Mouse (Mus musculus) hindbrain, embryonic 12.5 days (tissue): ENCODE measurements around the gene Map2k2. TPM values are rescaled to one million over a fixed set of nuclear protein-coding genes. Genes with fewer than 3 reads are reported as not detected.
A peak's percentile ranks its signal among the peaks of the same experiment; 100 is the strongest.

Source experiments
- ATAC-seq: fragments of 200-750 bp; cut with Nextera tagmentation; 2 replicates; pipeline ENCODE4 v1.8.0; 2017; ENCODE audit warnings: moderate TSS enrichment; ENCODE audit not compliant: low FRiP score
- H3K27ac ChIP-seq: fragments of 300-500 bp; sonication (generic); 2 replicates; pipeline ENCODE4 v1.5.1; 2016; ENCODE audit warnings: mild to moderate bottlenecking
- H3K27me3 ChIP-seq: fragments of 300-500 bp; sonication (generic); 2 replicates; pipeline ENCODE4 v1.6.1; 2016; ENCODE audit warnings: mild to moderate bottlenecking
- H3K36me3 ChIP-seq: fragments of 300-500 bp; sonication (generic); 2 replicates; pipeline ENCODE4 v1.6.1; 2016; ENCODE audit warnings: mild to moderate bottlenecking
- H3K4me1 ChIP-seq: fragments of 300-500 bp; sonication (generic); 2 replicates; pipeline ENCODE4 v1.6.1; 2016
- H3K4me2 ChIP-seq: fragments of 300-500 bp; sonication (generic); replicated peaks from 2 replicates; pipeline ENCODE4 v1.6.1; 2016; ENCODE audit warnings: mild to moderate bottlenecking
- H3K4me3 ChIP-seq: fragments of 300-500 bp; sonication (generic); 2 replicates; pipeline ENCODE4 v1.5.1; 2016; ENCODE audit warnings: mild to moderate bottlenecking
- H3K9ac ChIP-seq: fragments of 300-500 bp; sonication (generic); 2 replicates; pipeline ENCODE4 v1.6.1; 2016; ENCODE audit warnings: mild to moderate bottlenecking, moderate library complexity
- H3K9me3 ChIP-seq: fragments of 300-500 bp; sonication (generic); replicated peaks from 2 replicates; pipeline ENCODE4 v1.6.1; 2016; ENCODE audit warnings: mild to moderate bottlenecking
- WGBS: fragments of 180-500 bp; shearing (Covaris S2); methylation state at CpG from one replicate; pipeline ENCODE4 v1.1.7; 2016; 5-methylcytosine and 5-hydroxymethylcytosine counted together
- polyA plus RNA-seq: library from polyadenylated mRNA; unstranded; fragments of >200 nt; fragmentation: Nextera tagmentation; extraction: Ambion mirVana; gene quantifications from 2 replicates; pipeline ENCODE4 v1.2.1, GENCODE M21; 2016

Map2k2 gene
- polyA plus RNA-seq, 1 experiment from 2014 or later: 223 TPM

DNA sequence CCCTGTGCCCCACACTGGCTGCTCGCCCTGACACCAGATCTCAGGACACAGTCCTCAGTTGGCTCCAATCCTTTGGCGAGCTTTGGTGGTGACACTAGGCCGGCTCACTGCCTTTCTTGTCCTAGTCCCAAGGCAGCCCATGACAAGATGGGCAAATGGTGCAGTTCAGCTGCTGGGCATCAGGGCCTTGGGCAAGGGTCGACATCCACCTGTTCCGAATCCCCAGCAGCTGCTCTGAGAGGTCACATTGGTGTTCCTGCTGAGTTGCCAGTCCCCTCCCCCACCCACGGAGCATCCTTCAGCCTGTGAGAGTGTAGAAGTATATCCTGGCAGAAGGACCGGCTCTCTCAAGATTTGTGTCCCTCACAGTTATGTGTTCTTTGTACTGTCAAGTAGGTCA is 14.9 kb downstream of the Map2k2 start:
- H3K27me3 ChIP-seq: no peaks in the 10 kb centered on the region
- H3K36me3 ChIP-seq: peaks cover 92% of the 10 kb centered on the region
- H3K9me3 ChIP-seq: no peaks in the 10 kb centered on the region
- no peak overlapping the region for H3K4me2 ChIP-seq
- WGBS: 89% methylated on average over 7 of the region's 7 CpGs
- H3K9ac ChIP-seq: no peak overlapping the region
- H3K4me3 ChIP-seq: no peak overlapping the region
- no peak overlapping the region for H3K27ac ChIP-seq
- H3K4me1 ChIP-seq: no peaks in the 10 kb centered on the region
- no peak for ATAC-seq

DNA sequence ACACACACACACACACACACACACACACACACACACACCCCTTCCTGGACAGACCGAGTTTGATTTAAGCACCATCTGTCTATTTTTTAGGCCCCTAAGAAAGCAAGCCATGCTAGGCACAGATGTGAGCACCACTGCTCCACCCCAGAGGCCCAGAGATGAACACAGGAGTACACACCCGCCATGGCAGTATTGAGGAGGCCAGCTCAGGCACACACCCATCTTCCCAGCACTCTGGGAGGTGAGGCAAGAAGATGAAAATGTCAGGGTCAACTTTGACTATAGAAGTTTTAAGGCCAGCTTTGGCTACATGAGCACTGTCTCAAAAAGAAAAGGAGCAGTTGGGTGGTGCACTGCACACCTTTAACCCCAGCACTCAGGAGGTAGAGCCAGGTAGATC is 17.2 kb downstream of the Map2k2 start:
- no peak overlapping the region for H3K4me2 ChIP-seq
- H3K4me1 ChIP-seq: 0 out of 2 replicates have a peak, but pooled peaks cover 2% of the 10 kb centered on the region
- H3K27me3 ChIP-seq: no peaks in the 10 kb centered on the region; the same call in 1 of the 2 replicates
- H3K27ac ChIP-seq: no peak overlapping the region
- ATAC-seq: no peak
- no peak overlapping the region for H3K9ac ChIP-seq
- H3K4me3 ChIP-seq: no peak overlapping the region
- no peaks in the 10 kb centered on the region for H3K9me3 ChIP-seq
- peaks cover 72% of the 10 kb centered on the region for H3K36me3 ChIP-seq
- 80% methylated on average over 2 of the region's 2 CpGs for WGBS

DNA sequence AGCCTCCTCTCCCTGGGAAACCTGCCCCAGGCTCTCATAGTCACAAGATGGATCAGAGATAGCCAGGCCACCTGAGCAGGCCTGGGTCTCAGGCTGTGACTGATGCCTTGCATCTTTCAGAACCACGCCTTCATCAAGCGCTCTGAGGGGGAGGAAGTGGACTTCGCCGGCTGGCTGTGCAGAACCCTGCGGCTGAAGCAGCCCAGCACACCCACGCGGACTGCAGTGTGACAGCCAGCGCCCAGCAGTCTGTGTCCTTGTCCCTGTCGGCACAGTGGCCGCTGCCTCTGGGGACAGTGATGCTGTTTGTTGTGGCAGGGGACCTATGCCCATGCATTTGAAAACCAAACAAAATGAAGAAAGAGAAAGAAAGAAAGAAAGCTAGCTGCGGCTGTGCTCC is 17.8 kb downstream of the Map2k2 start:
- peaks cover 66% of the 10 kb centered on the region for H3K36me3 ChIP-seq
- no peak overlapping the region for H3K27ac ChIP-seq
- H3K9ac ChIP-seq: no peak overlapping the region
- ATAC-seq: no peak
- H3K4me3 ChIP-seq: no peak overlapping the region
- no peak overlapping the region for H3K4me2 ChIP-seq
- peaks cover 5% of the 10 kb centered on the region for H3K27me3 ChIP-seq
- 77% methylated on average over 11 of the region's 11 CpGs for WGBS
- H3K9me3 ChIP-seq: no peaks in the 10 kb centered on the region
- H3K4me1 ChIP-seq: peaks cover 4% of the 10 kb centered on the region; the same call in 1 of the 2 replicates

DNA sequence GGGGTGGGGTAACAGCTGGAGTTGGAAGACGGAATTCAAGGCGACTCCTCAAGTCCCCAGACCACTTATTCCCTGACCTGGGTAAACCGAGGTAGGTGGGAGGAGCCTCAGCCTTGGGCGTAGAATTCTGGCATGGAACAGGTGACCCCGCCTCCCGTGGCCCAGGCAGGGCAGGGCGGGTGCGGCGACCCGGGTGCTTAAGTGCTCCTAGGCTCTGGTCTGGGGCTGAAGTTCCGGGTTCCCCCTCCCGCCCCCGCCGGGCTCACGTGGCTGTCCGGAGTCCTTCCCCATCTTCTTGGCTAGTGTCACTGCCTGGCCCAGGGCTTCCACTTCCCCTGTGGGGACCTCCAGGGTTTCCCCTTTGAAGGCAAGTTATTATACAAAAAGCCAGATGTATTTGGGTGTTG is 28.5 kb downstream of the Map2k2 start:
- ATAC-seq: no peak
- 1% methylated on average over 16 of the region's 16 CpGs for WGBS
- peaks cover 58% of the 10 kb centered on the region for H3K27me3 ChIP-seq
- H3K9ac ChIP-seq: no peak overlapping the region
- no peaks in the 10 kb centered on the region for H3K36me3 ChIP-seq
- no peak overlapping the region for H3K4me3 ChIP-seq
- no peaks in the 10 kb centered on the region for H3K9me3 ChIP-seq
- no peak overlapping the region for H3K27ac ChIP-seq
- H3K4me1 ChIP-seq: peaks cover 33% of the 10 kb centered on the region
- H3K4me2 ChIP-seq: no peak overlapping the region

DNA sequence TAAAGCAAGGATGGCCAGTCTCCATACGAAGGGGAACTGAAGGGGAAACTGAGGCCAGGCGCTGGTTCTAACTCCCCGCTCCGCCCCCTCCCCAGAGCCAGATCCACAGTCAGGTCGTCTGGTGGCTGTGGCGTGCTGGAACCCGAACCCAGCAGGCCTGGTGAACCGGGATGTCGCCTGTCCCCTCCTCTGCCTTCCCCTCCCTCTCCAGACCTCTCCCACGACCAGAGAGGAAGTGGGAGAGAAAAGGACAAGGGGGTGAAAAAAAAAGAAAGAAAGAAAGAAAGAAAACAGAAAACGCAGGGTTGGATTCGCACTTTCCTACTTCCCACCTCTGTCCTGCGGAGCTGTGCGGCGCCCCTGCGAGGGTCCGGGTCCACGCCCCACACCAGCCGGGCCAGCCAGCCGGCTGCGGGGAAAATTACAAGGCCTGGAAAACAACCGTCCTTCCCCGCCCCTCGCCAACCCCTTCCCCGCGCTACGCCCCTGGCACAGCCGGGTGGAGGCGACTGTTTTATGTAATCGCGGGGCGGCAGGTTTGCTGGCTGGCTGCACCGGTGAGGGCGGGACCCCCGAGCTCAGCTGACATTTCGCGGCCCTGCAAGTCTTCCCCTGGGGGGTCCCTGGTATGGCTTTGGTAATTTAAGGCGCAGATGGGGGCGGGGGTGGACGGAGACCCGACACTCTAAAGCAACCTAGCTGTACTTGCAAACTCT is 29.4 kb downstream of the Map2k2 start, which contains the start of gene Zbtb7a:
Gene Zbtb7a (plus strand): TSS at position 255 of the 716 bp plus-strand sequence.
- H3K4me2 ChIP-seq: peak within 1 kb of the TSS; percentile 100
- no peaks in the 10 kb centered on the region for H3K36me3 ChIP-seq
- WGBS: 2% methylated on average over 40 of the region's 41 CpGs
- peak within 1 kb of the TSS; percentile 85 for H3K4me3 ChIP-seq
- peak within 1 kb of the TSS; percentile 92 for H3K9ac ChIP-seq
- peak within 1 kb of the TSS; percentile 97 for H3K27ac ChIP-seq
- H3K9me3 ChIP-seq: no peaks in the 10 kb centered on the region
- no peak for ATAC-seq
- H3K4me1 ChIP-seq: peaks cover 35% of the 10 kb centered on the region
- peaks cover 48% of the 10 kb centered on the region for H3K27me3 ChIP-seq

DNA sequence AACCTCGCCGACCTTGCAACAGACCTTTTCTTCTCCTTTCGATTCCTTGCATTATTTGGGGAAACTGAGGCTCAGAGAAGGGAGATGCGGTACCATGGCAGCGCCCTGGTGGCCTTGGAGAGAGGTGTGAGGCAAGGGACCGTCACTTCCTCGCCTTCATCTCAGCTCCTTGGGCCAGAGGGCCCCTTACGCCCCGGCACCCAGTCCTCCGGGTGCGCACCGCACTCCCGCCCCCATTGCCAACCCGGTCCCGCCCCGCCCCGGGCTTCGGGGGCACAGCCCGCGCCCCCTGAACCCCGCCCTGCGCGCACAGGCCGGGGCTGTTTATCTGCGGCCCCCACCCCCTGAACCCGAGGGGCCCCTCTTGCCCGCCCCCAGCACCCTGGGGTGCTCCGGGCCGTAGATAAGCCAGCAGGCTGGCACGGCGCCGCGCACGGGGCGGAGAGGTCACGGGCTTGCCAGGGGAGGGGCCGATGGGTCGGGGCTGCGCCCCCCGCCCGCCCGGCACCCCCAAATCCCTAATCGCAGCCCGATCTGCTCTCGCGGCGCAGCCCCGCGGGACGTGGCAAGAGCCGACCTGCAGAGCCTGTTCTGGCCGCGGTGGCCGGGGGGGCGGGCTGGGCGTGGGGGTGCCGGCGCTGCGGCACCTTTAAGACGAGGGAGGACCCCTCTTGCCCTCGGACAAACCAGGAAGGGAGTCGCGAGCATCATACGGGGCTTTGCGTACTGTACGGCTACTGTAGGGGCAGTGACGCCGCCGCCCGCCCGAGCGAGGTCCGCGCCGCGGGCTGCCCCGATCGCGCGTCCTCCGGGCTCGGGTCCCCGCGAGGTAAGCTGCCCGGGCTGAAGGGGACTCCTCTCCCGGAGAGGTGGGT is 30.4 kb downstream of the Map2k2 start:
- peak overlapping the region; percentile 97 for H3K27ac ChIP-seq
- H3K9ac ChIP-seq: peak overlapping the region; percentile 92
- WGBS: under 1% methylated on average over 75 of the region's 86 CpGs
- ATAC-seq: peak; percentile 18; the same call in 1 of the 2 replicates
- H3K9me3 ChIP-seq: no peaks in the 10 kb centered on the region
- peaks cover 39% of the 10 kb centered on the region for H3K27me3 ChIP-seq
- no peaks in the 10 kb centered on the region for H3K36me3 ChIP-seq
- H3K4me2 ChIP-seq: peak overlapping the region; percentile 100
- H3K4me3 ChIP-seq: peak overlapping the region; percentile 85
- peaks cover 45% of the 10 kb centered on the region for H3K4me1 ChIP-seq

DNA sequence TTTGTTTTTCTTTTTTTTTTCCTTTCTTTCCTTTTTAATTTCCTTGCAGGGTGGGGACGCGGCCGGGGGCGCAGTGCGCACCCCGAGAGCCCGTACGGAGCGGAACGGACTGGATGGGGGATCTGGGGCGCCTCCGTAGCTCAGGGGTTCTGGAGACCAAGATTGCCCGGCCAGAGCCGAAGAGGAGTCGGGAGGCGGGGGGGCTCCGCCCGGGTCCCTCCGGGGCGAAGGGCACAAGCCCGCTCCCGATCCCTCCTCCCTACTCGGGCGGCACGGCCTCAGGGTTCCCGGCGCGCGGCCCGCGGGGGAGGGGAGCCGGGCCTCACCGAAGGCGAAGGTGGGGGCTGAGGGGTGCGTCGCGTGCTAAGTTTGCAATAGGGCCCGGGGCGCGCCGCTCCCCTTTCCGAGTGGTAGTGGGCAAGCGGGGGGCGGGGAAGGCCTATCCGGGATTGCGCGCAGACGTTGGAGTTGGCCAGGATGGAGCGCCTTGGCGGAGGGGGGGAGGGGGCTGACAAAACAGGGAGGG is 31.1 kb downstream of the Map2k2 start:
- H3K27ac ChIP-seq: peak overlapping the region; percentile 97
- H3K9ac ChIP-seq: peak overlapping the region; percentile 92
- H3K4me3 ChIP-seq: peak overlapping the region; percentile 85
- peaks cover 52% of the 10 kb centered on the region for H3K4me1 ChIP-seq
- no peaks in the 10 kb centered on the region for H3K36me3 ChIP-seq
- ATAC-seq: peak; percentile 63
- H3K4me2 ChIP-seq: peak overlapping the region; percentile 100
- H3K9me3 ChIP-seq: no peaks in the 10 kb centered on the region
- H3K27me3 ChIP-seq: peaks cover 39% of the 10 kb centered on the region
- under 1% methylated on average over 48 of the region's 50 CpGs for WGBS

DNA sequence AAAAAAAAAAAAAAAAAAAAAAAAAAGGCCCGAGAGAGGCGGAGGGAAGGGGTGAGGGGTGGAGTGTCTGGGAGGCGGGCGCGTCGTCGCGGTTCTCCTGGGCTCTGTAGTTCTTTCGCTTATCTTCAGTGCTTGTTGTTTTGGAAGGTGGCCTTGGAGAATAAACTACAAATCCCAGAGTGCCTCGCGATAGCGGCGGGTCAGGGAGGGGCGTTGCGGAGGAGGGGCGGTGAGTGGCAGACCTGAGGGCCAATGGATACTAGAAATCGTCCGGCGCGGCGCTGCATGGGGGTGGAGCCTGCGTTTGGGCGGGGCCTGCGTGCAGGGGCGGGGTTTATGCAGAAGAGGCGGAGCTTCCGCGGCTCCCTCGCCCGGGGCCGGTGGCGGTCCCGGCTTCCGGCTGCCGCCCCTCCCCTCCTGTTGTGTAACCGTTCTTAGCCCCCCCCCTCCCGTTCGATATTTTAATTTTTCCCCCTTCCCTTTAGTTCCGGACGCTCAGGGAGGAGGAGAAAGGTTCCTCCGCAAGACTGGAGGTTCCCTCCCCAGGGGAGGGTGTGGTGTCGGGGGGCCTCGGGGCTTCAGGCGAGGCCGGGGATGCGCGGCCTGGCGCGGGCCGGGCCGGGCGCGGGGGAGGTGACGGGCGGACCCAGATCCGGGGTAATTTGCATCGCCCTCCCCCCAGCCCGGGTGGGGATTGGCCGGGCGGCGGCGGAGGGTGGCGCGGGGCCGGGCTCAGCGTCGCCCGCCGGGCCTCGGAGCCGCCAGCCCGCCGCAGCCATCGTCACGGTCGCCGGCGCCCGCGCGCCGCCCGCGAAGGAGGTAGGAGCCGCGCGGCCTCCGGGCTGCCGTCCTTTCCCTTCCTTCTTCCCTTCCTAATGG is 31.8 kb downstream of the Map2k2 start:
- Histone ChIP-seq H3K4me3 (peak overlapping the region; percentile 85), H3K4me1 (peaks cover 59% of the 10 kb centered on the region), H3K27me3 (peaks cover 34% of the 10 kb centered on the region), H3K4me2 (peak overlapping the region; percentile 100), H3K36me3 (no peaks in the 10 kb centered on the region), H3K27ac (peak overlapping the region; percentile 97), H3K9me3 (no peaks in the 10 kb centered on the region), H3K9ac (peak overlapping the region; percentile 90)
- under 1% methylated on average over 51 of the region's 89 CpGs for WGBS
- peak; percentile 92 for ATAC-seq

DNA sequence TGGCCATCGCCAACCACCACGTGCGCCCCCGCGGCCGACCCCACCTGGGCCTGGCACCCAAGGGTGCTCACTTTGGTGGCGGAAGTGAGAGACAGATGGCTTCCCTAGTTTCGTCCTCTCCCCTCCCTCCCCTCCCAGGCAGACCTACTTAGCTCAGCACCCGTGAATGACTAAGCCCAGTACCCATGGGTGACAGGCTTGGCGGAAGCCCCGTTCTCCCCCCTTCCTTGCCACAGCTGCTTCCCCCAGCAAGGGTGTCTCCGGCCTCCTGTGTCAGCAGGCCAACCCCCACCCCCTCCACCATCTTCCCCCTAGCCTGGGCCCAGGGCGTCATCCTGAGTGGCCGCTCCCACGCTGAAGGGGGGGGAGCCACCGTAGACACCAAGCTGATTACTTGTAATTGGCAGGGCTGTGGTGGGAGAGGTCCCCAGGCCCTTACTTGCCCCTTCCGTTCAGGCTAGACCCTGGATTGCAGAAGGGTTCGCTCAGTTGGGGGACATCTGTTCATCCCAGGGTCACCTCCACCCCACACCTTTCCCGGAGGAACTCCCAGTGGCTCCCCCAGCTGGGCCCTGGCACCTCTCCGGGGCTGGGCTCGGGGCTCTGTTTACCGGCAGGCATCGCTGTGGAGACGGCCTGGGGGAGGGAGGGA is 32.5 kb downstream of the Map2k2 start:
- H3K9ac ChIP-seq: peak overlapping the region; percentile 90
- no peak; the same call in 1 of the 2 replicates for ATAC-seq
- peaks cover 66% of the 10 kb centered on the region for H3K4me1 ChIP-seq
- H3K4me3 ChIP-seq: peak overlapping the region; percentile 85
- WGBS: under 1% methylated on average over 24 of the region's 24 CpGs
- no peaks in the 10 kb centered on the region for H3K9me3 ChIP-seq
- peaks cover 28% of the 10 kb centered on the region for H3K27me3 ChIP-seq
- H3K36me3 ChIP-seq: peaks cover 1% of the 10 kb centered on the region; the same call in 1 of the 2 replicates
- peak overlapping the region; percentile 89 for H3K27ac ChIP-seq
- H3K4me2 ChIP-seq: peak overlapping the region; percentile 100

DNA sequence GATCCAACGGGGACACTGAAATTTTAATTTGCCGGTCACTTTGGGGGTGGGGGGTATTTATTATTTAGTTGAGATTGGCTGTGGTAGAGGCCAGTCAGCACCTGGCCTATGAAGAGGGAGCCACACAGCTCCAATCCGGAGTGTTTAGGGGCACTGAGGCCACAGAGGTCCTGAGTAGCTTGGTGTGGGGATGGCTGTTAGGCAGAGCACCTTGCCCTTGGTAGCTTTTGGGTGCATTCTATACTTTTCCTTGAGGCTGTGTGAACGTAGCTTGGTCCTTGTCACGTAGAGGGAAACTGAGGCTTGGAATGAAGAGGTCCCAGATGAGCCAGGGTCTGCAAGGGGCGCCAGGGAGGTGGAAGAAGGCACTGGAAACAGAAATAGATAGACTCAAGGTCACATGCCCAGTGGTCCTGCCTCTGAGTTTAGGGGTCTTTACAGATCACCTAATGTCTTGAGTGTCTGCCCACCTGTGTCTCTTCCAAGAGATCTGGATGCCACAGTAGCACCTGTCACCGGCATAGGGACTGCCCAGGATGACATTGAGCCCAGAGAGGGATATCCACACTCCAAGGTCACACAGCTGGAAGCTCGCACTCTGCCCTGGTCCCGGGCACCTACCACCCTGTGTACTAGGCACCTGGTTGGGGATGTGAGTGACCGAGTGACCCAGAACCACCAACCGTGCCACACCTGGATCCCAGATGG is 33.3 kb downstream of the Map2k2 start:
- Histone ChIP-seq H3K4me3 (peak overlapping the region; percentile 85), H3K4me2 (peak overlapping the region; percentile 100), H3K27me3 (peaks cover 22% of the 10 kb centered on the region), H3K9ac (peak overlapping the region; percentile 90), H3K9me3 (no peaks in the 10 kb centered on the region), H3K27ac (peak overlapping the region; percentile 89; the same call in 1 of the 2 replicates), H3K4me1 (peaks cover 66% of the 10 kb centered on the region), H3K36me3 (peaks cover 8% of the 10 kb centered on the region)
- 58% methylated on average over 11 of the region's 11 CpGs for WGBS
- no peak for ATAC-seq

DNA sequence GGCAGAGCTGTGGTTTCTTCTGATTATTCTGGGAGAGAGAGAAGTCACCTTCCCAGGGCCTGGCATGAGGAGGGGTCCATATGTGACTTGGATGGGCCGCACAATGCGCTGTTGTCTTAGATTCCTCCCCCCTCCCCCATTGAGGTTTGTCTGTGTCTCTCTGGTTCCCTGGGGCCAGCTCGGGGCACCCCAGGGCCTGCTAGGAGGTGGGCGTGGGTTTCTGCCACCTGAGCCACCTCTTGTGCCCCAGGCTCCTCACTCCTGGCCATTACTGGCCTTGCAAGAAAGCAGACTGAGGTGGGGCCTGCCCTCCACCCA is 33.8 kb downstream of the Map2k2 start:
- Histone ChIP-seq H3K27ac (no peak overlapping the region), H3K4me3 (peak overlapping the region; percentile 3; the same call in 1 of the 2 replicates), H3K27me3 (peaks cover 17% of the 10 kb centered on the region), H3K9ac (peak overlapping the region; percentile 23; the same call in 1 of the 2 replicates), H3K9me3 (no peaks in the 10 kb centered on the region), H3K4me2 (peak overlapping the region; percentile 100), H3K4me1 (peaks cover 66% of the 10 kb centered on the region), H3K36me3 (peaks cover 14% of the 10 kb centered on the region)
- ATAC-seq: no peak
- WGBS: 77% methylated on average over 4 of the region's 4 CpGs
